Mouse (Mus musculus): Measurements from ENCODE around the gene Sema6d. TPM values are rescaled to one million over a fixed set of nuclear protein-coding genes. Genes with fewer than 3 reads are reported as not detected.

Gene Sema6d
- total and polyA plus RNA-seq, 2 experiments from 2014 or later = 22.5 to 65.1 TPM

- ATAC-seq = no peak
- no peaks in the 10 kb centered on the region for H3K27me3 ChIP-seq (ENCODE audit: insufficient read depth, low read length)
- TF ChIP-seq CTCF (IDR thresholded peaks at IDR 0.05; ENCODE audit: low read depth) = no peak
- no peaks in the 10 kb centered on the region for H3K9me3 ChIP-seq (ENCODE audit: low read length)
- H3K36me3 ChIP-seq (ENCODE audit: insufficient read depth) = no peaks in the 10 kb centered on the region
- 0 out of 2 replicates have a peak, but pooled peaks cover 5% of the 10 kb centered on the region for H3K4me1 ChIP-seq (ENCODE audit: insufficient read depth)
- no peak overlapping the region for H3K4me3 ChIP-seq (ENCODE audit: low read depth, low read length)
- H3K4me2 ChIP-seq (ENCODE audit: low read depth) = no peak overlapping the region
- no peak overlapping the region for H3K27ac ChIP-seq (ENCODE audit: low read depth, low read length)
- H3K9ac ChIP-seq = no peak overlapping the region
- 56% methylated on average over 5 of the region's 5 CpGs for WGBS
- no peak for DNase-seq
These were observed 471.9 kb downstream of the Sema6d start for GRCm38 (mm10) chr2:124561668-124562067.

DNA sequence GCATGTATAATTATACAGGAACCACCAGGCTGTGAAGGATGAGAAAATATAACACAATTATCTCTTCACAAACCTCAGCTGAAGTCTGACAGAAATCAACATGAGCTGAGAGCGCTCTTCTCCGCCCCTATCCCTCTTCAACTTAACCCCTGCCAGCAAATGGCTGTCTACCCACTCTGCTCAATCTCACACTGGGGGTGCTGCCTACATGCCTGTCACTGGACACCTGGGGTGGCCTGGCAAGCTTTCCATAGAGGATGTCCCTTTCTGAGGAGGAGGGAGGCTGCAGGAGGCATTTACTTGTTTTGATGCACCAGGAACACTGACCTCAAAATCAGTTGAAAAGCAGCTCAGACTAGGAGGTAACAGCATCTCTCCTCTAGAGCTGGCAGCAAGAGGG lies 472.3 kb downstream of the Sema6d start:
- Histone ChIP-seq H3K27ac (ENCODE audit: low read depth, low read length) (no peak overlapping the region), H3K4me2 (ENCODE audit: low read depth) (no peak overlapping the region), H3K9me3 (ENCODE audit: low read length) (no peaks in the 10 kb centered on the region), H3K36me3 (ENCODE audit: insufficient read depth) (no peaks in the 10 kb centered on the region), H3K27me3 (ENCODE audit: insufficient read depth, low read length) (no peaks in the 10 kb centered on the region), H3K9ac (no peak overlapping the region), H3K4me1 (ENCODE audit: insufficient read depth) (0 out of 2 replicates have a peak, but pooled peaks cover 5% of the 10 kb centered on the region), H3K4me3 (ENCODE audit: low read depth, low read length) (no peak overlapping the region)
- DNase-seq = no peak
- peak; percentile 70 for ATAC-seq
- WGBS = 51% methylated on average over 2 of the region's 2 CpGs
- TF ChIP-seq CTCF (IDR thresholded peaks at IDR 0.05; ENCODE audit: low read depth) = no peak

- no peaks in the 10 kb centered on the region for H3K27me3 ChIP-seq (ENCODE audit: insufficient read depth, low read length)
- no peak overlapping the region for H3K9ac ChIP-seq
- 79% methylated on average over 5 of the region's 5 CpGs for WGBS
- no peak for DNase-seq
- H3K27ac ChIP-seq (ENCODE audit: low read depth, low read length) = no peak overlapping the region
- no peaks in the 10 kb centered on the region for H3K9me3 ChIP-seq (ENCODE audit: low read length)
- H3K4me3 ChIP-seq (ENCODE audit: low read depth, low read length) = no peak overlapping the region
- 0 out of 2 replicates have a peak, but pooled peaks cover 5% of the 10 kb centered on the region for H3K4me1 ChIP-seq (ENCODE audit: insufficient read depth)
- H3K4me2 ChIP-seq (ENCODE audit: low read depth) = no peak overlapping the region
- TF ChIP-seq CTCF (IDR thresholded peaks at IDR 0.05; ENCODE audit: low read depth) = no peak
- ATAC-seq = no peak
- no peaks in the 10 kb centered on the region for H3K36me3 ChIP-seq (ENCODE audit: insufficient read depth)
These were observed 474.0 kb downstream of the Sema6d start for GRCm38 (mm10) chr2:124563759-124564158.

- Histone ChIP-seq H3K27ac (ENCODE audit: low read depth, low read length) (no peak overlapping the region), H3K4me1 (ENCODE audit: insufficient read depth) (no peaks in the 10 kb centered on the region), H3K4me3 (ENCODE audit: low read depth, low read length) (no peak overlapping the region), H3K9ac (no peak overlapping the region), H3K27me3 (ENCODE audit: insufficient read depth, low read length) (no peaks in the 10 kb centered on the region), H3K36me3 (ENCODE audit: insufficient read depth) (no peaks in the 10 kb centered on the region), H3K4me2 (ENCODE audit: low read depth) (no peak overlapping the region), H3K9me3 (ENCODE audit: low read length) (no peaks in the 10 kb centered on the region)
- WGBS = 85% methylated on average over 4 of the region's 4 CpGs
- ATAC-seq = no peak
- no peak for TF ChIP-seq CTCF (IDR thresholded peaks at IDR 0.05; ENCODE audit: low read depth)
- DNase-seq = no peak
These were observed 484.0 kb downstream of the Sema6d start for GRCm38 (mm10) chr2:124573734-124574133.

- DNase-seq (no peak), ATAC-seq (no peak)
- H3K9ac ChIP-seq = no peak overlapping the region
- 99% methylated on average over 2 of the region's 2 CpGs for WGBS
- TF ChIP-seq CTCF (IDR thresholded peaks at IDR 0.05; ENCODE audit: low read depth) = no peak
- no peak overlapping the region for H3K4me2 ChIP-seq (ENCODE audit: low read depth)
- no peak overlapping the region for H3K27ac ChIP-seq (ENCODE audit: low read depth, low read length)
- H3K4me1 ChIP-seq (ENCODE audit: insufficient read depth) = no peaks in the 10 kb centered on the region
- no peak overlapping the region for H3K4me3 ChIP-seq (ENCODE audit: low read depth, low read length)
- no peaks in the 10 kb centered on the region for H3K9me3 ChIP-seq (ENCODE audit: low read length)
- no peaks in the 10 kb centered on the region for H3K27me3 ChIP-seq (ENCODE audit: insufficient read depth, low read length)
- no peaks in the 10 kb centered on the region for H3K36me3 ChIP-seq (ENCODE audit: insufficient read depth)
These were observed 486.3 kb downstream of the Sema6d start for GRCm38 (mm10) chr2:124576053-124576452.

GRCm38 (mm10) chr2:124583561-124583960 lies 493.8 kb downstream of the Sema6d start:
- no peaks in the 10 kb centered on the region for H3K9me3 ChIP-seq (ENCODE audit: low read length)
- H3K36me3 ChIP-seq (ENCODE audit: insufficient read depth) = no peaks in the 10 kb centered on the region
- no peaks in the 10 kb centered on the region for H3K27me3 ChIP-seq (ENCODE audit: insufficient read depth, low read length)
- ATAC-seq = no peak
- 69% methylated on average over 7 of the region's 7 CpGs for WGBS
- H3K9ac ChIP-seq = no peak overlapping the region
- H3K4me1 ChIP-seq (ENCODE audit: insufficient read depth) = no peaks in the 10 kb centered on the region
- no peak overlapping the region for H3K4me2 ChIP-seq (ENCODE audit: low read depth)
- TF ChIP-seq CTCF (IDR thresholded peaks at IDR 0.05; ENCODE audit: low read depth) = no peak
- H3K4me3 ChIP-seq (ENCODE audit: low read depth, low read length) = no peak overlapping the region
- DNase-seq = no peak
- no peak overlapping the region for H3K27ac ChIP-seq (ENCODE audit: low read depth, low read length)

- no peak overlapping the region for H3K9ac ChIP-seq
- no peak for DNase-seq
- H3K36me3 ChIP-seq (ENCODE audit: insufficient read depth) = no peaks in the 10 kb centered on the region
- no peak overlapping the region for H3K27ac ChIP-seq (ENCODE audit: low read depth, low read length)
- H3K4me1 ChIP-seq (ENCODE audit: insufficient read depth) = no peaks in the 10 kb centered on the region
- no peaks in the 10 kb centered on the region for H3K27me3 ChIP-seq (ENCODE audit: insufficient read depth, low read length)
- H3K9me3 ChIP-seq (ENCODE audit: low read length) = no peaks in the 10 kb centered on the region
- 94% methylated on average over 4 of the region's 4 CpGs for WGBS
- H3K4me3 ChIP-seq (ENCODE audit: low read depth, low read length) = no peak overlapping the region
- no peak for TF ChIP-seq CTCF (IDR thresholded peaks at IDR 0.05; ENCODE audit: low read depth)
- no peak overlapping the region for H3K4me2 ChIP-seq (ENCODE audit: low read depth)
- ATAC-seq = no peak
These were observed 503.0 kb downstream of the Sema6d start for GRCm38 (mm10) chr2:124592750-124593149.

Measured in forebrain, postnatal 0 days (tissue).